Mouse (Mus musculus): ENCODE measurements at regions not wholly inside any gene's neighbourhood (a gene's known extent, or its start where the extent isn't known, plus 50 kb on each side); places are given as distances from the start of the nearest gene placed in this dataset.

DNA sequence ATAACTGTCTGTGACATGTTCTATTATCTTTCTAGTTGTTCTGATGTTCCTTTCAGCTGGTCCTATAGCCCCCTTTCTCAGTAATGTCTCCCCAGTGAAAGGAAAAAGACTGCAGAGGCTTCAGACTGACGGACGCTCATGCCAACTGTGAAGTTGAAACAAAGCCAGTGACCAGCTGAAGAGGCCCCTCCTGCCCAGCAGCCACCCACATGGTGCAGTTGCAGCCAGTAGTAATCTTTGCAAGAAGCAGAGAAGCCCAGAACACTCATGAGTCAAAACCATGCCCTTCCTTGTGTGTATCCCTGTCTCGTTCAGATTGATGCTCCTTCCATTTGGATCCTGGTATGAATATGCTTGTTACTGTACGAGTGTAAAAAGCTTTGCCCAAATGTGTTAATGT, 428.7 kb upstream of the Ubash3b start:
- 87% methylated on average over 4 of the region's 4 CpGs for WGBS

GRCm38 (mm10) chr9:41588466-41589425, 427.2 kb upstream of the Ubash3b start:
- H3K36me3 ChIP-seq = peaks cover 7% of the 10 kb centered on the region; the same call in 1 of the 2 replicates
- no peak overlapping the region for H3K4me3 ChIP-seq (replicated peaks)
- 0 out of 2 replicates have a peak, but pooled peaks cover 3% of the 10 kb centered on the region for H3K4me1 ChIP-seq (replicated peaks)
- H3K27me3 ChIP-seq (replicated peaks) = no peaks in the 10 kb centered on the region
- H3K9ac ChIP-seq = no peak overlapping the region
- H3K27ac ChIP-seq = no peak overlapping the region
- no peaks in the 10 kb centered on the region for H3K9me3 ChIP-seq
- 84% methylated on average over 9 of the region's 9 CpGs for WGBS
- no peak for ATAC-seq
- H3K4me2 ChIP-seq (replicated peaks) = no peak overlapping the region

More for the DNA sequence above, 428.7 kb upstream of the Ubash3b start:
- no peak overlapping the region for H3K4me3 ChIP-seq (replicated peaks)
- H3K9ac ChIP-seq = no peak overlapping the region
- H3K36me3 ChIP-seq = peaks cover 7% of the 10 kb centered on the region; the same call in 1 of the 2 replicates
- no peaks in the 10 kb centered on the region for H3K27me3 ChIP-seq (replicated peaks)
- no peak overlapping the region for H3K27ac ChIP-seq
- H3K9me3 ChIP-seq = no peaks in the 10 kb centered on the region
- no peak for ATAC-seq
- H3K4me2 ChIP-seq (replicated peaks) = no peak overlapping the region
- H3K4me1 ChIP-seq (replicated peaks) = 0 out of 2 replicates have a peak, but pooled peaks cover 3% of the 10 kb centered on the region

GRCm38 (mm10) chr9:41587762-41588161, 426.3 kb upstream of the Ubash3b start:
- H3K4me1 ChIP-seq (replicated peaks) = 0 out of 2 replicates have a peak, but pooled peaks cover 3% of the 10 kb centered on the region
- no peak overlapping the region for H3K4me3 ChIP-seq (replicated peaks)
- H3K27me3 ChIP-seq (replicated peaks) = no peaks in the 10 kb centered on the region
- H3K27ac ChIP-seq = no peak overlapping the region
- H3K4me2 ChIP-seq (replicated peaks) = no peak overlapping the region
- peaks cover 7% of the 10 kb centered on the region; the same call in 1 of the 2 replicates for H3K36me3 ChIP-seq
- no peaks in the 10 kb centered on the region for H3K9me3 ChIP-seq
- ATAC-seq = no peak
- H3K9ac ChIP-seq = no peak overlapping the region
- WGBS = 70% methylated on average over 4 of the region's 4 CpGs

DNA sequence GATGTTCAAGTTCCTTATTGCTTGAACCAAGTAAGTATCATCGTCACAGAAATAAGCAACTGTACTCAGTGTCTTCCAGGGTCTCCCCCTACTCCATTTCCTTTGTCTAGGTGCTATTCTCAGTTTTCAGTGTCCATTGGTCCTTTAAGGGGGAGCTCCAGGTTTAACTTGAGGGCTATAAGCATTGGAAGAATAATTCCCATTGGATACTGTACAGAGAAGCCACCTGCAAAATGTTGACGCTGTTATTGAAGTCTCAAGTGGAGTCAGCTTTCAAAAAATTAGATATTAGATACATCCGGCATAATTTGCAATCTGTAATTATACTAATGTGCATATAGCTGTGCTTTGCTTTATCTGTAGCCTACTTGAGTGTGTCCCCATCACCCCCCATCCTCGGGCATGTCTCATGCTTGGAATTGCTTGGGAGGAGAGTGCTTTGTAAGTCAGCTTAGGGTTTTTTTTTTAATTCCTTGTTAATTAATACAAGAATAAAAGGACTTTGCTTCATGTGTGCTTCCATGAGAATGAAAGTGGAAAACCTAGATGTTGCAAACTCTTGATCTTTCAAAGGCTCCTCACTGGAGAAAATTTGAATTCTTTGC, 425.6 kb upstream of the Ubash3b start:
- no peak overlapping the region for H3K27ac ChIP-seq
- no peak for ATAC-seq
- WGBS = 86% methylated on average over 4 of the region's 4 CpGs
- H3K4me3 ChIP-seq (replicated peaks) = no peak overlapping the region
- no peaks in the 10 kb centered on the region for H3K9me3 ChIP-seq
- H3K4me1 ChIP-seq (replicated peaks) = 0 out of 2 replicates have a peak, but pooled peaks cover 3% of the 10 kb centered on the region
- 0 out of 2 replicates have a peak overlapping the region, but pooled peaks have one; percentile 13 for H3K4me2 ChIP-seq (replicated peaks)
- H3K9ac ChIP-seq = no peak overlapping the region
- no peaks in the 10 kb centered on the region for H3K27me3 ChIP-seq (replicated peaks)
- peaks cover 7% of the 10 kb centered on the region; the same call in 1 of the 2 replicates for H3K36me3 ChIP-seq

DNA sequence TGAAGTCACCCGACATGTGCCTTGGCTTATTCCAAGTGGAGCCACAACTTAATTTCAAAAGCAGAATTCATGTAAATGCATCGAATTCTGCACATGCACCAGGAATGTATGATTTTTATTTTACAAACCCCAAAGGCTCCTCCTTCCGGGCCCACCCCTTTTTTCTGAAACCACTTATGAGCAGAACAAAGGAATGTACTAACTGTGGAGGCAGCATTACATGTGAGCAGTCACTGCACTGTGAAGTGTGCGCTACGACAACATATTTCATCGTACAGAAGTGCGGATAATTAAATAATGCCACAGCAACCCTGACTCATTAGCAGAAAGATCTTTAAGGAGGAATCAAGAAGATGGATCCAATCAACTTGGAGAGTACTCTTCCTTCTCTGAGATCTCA, 424.8 kb upstream of the Ubash3b start:
- WGBS = 81% methylated on average over 7 of the region's 7 CpGs
- Histone ChIP-seq H3K9me3 (no peaks in the 10 kb centered on the region), H3K4me1 (replicated peaks) (0 out of 2 replicates have a peak, but pooled peaks cover 3% of the 10 kb centered on the region), H3K4me2 (replicated peaks) (0 out of 2 replicates have a peak overlapping the region, but pooled peaks have one; percentile 35), H3K27me3 (replicated peaks) (no peaks in the 10 kb centered on the region), H3K9ac (no peak overlapping the region), H3K27ac (no peak overlapping the region), H3K4me3 (replicated peaks) (no peak overlapping the region), H3K36me3 (peaks cover 7% of the 10 kb centered on the region; the same call in 1 of the 2 replicates)
- no peak for ATAC-seq

- peaks cover 7% of the 10 kb centered on the region; the same call in 1 of the 2 replicates for H3K36me3 ChIP-seq
- no peak for ATAC-seq
- H3K27ac ChIP-seq = no peak overlapping the region
- H3K4me3 ChIP-seq (replicated peaks) = no peak overlapping the region
- no peaks in the 10 kb centered on the region for H3K9me3 ChIP-seq
- no peak overlapping the region for H3K9ac ChIP-seq
- H3K4me1 ChIP-seq (replicated peaks) = 0 out of 2 replicates have a peak, but pooled peaks cover 3% of the 10 kb centered on the region
- WGBS = 54% methylated on average over 5 of the region's 5 CpGs
- H3K4me2 ChIP-seq (replicated peaks) = peak overlapping the region; percentile 35; the same call in 1 of the 2 replicates
- no peaks in the 10 kb centered on the region for H3K27me3 ChIP-seq (replicated peaks)
These were observed 424.3 kb upstream of the Ubash3b start for GRCm38 (mm10) chr9:41585771-41586170.

DNA sequence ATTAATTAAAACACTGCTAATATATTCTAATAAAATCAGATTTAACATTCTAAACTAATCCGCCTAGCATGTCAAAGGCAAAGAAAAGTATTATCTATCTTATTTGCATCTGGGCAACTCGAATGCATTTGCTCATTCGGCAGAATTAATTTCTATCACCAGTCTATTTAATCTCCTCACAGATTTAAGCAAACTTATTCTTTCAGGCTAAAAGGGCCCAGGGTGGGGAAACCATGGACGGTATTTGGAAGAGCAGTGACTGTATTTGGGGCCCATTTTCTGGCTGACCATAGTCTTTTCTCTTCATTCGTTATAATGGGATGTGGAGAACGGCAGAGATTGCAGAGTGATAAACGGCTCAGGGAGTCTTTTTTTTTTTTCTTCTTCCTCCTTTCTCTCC, 423.5 kb upstream of the Ubash3b start:
- Histone ChIP-seq H3K27ac (0 out of 2 replicates have a peak overlapping the region, but pooled peaks have one; percentile 22), H3K9ac (no peak overlapping the region), H3K36me3 (no peaks in the 10 kb centered on the region), H3K27me3 (replicated peaks) (no peaks in the 10 kb centered on the region), H3K4me3 (replicated peaks) (no peak overlapping the region), H3K4me1 (replicated peaks) (0 out of 2 replicates have a peak, but pooled peaks cover 3% of the 10 kb centered on the region), H3K9me3 (no peaks in the 10 kb centered on the region), H3K4me2 (replicated peaks) (peak overlapping the region; percentile 47)
- WGBS = 41% methylated on average over 7 of the region's 7 CpGs
- no peak for ATAC-seq

DNA sequence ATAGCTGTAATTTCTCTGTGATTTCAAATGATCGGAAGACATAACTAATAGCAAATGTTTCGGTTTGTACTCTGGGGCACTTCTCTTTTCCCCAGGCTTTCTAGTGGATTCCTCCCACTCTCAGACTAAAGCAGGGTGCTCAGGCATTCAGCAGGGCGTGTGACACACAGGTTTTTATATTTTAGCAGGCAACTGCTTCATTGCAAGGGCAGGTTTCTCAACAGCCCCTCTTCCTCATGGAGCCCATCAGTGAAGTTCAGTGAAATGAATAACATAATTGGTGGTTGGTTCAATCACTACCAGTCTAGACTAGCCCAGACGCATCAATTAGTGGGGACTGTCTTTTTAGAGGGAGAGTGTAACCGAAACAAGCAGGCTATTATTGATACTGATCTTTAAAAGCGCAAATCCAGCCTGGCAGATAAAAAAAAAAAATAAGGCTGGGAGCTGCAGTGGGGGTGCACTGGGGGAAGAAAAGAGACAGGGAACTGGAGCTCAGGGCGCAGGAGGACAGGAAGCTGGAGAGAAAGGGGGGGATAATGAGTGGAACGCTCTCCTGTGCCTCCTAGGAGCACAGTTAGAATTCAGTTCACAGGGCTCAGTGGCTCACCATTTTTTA, 422.3 kb upstream of the Ubash3b start:
- H3K27ac ChIP-seq = peak overlapping the region; percentile 22
- no peaks in the 10 kb centered on the region for H3K36me3 ChIP-seq
- H3K4me2 ChIP-seq (replicated peaks) = peak overlapping the region; percentile 62
- no peaks in the 10 kb centered on the region for H3K27me3 ChIP-seq (replicated peaks)
- peak overlapping the region; percentile 52 for H3K4me3 ChIP-seq (replicated peaks)
- H3K9me3 ChIP-seq = no peaks in the 10 kb centered on the region
- 24% methylated on average over 8 of the region's 8 CpGs for WGBS
- no peak for ATAC-seq
- H3K4me1 ChIP-seq (replicated peaks) = 0 out of 2 replicates have a peak, but pooled peaks cover 3% of the 10 kb centered on the region
- H3K9ac ChIP-seq = peak overlapping the region; percentile 4; the same call in 1 of the 2 replicates

GRCm38 (mm10) chr9:41583276-41583675, 421.8 kb upstream of the Ubash3b start:
- Histone ChIP-seq H3K4me1 (replicated peaks) (0 out of 2 replicates have a peak, but pooled peaks cover 3% of the 10 kb centered on the region), H3K9me3 (no peaks in the 10 kb centered on the region), H3K4me2 (replicated peaks) (peak overlapping the region; percentile 62), H3K27ac (peak overlapping the region; percentile 22), H3K36me3 (no peaks in the 10 kb centered on the region), H3K9ac (peak overlapping the region; percentile 4), H3K27me3 (replicated peaks) (no peaks in the 10 kb centered on the region), H3K4me3 (replicated peaks) (peak overlapping the region; percentile 52)
- no peak for ATAC-seq
- WGBS = 31% methylated on average over 8 of the region's 8 CpGs

DNA sequence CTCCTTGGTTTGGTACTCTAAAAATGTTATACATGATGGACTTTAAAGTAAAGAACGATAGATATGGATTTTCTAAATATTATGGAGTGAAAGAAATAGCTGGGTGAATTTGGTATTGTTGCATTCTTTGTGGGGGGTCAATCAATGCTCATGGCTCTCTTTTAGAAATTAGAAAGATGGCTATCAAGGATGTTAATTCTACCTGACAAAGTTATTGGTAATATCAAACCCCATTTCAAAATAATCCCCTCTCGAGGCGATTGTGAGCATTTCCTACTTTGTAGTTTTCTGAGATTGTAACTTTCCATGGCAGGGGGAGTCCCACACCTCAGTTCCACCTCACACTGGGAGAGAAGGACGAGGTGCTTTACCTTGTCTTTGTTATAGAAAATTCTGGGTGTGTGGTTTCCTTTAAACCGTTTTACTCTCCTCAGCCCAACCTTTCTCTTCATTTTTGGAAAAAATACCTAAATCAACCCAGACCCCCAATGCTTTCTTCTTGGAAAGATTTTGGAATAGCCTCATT, 421.3 kb upstream of the Ubash3b start:
- no peaks in the 10 kb centered on the region for H3K36me3 ChIP-seq
- peak overlapping the region; percentile 52 for H3K4me3 ChIP-seq (replicated peaks)
- no peaks in the 10 kb centered on the region for H3K27me3 ChIP-seq (replicated peaks)
- peak overlapping the region; percentile 62 for H3K4me2 ChIP-seq (replicated peaks)
- H3K9me3 ChIP-seq = no peaks in the 10 kb centered on the region
- 0 out of 2 replicates have a peak, but pooled peaks cover 2% of the 10 kb centered on the region for H3K4me1 ChIP-seq (replicated peaks)
- H3K27ac ChIP-seq = peak overlapping the region; percentile 22; the same call in 1 of the 2 replicates
- no peak for ATAC-seq
- WGBS = 34% methylated on average over 5 of the region's 5 CpGs
- H3K9ac ChIP-seq = peak overlapping the region; percentile 4

- 32% methylated on average over 8 of the region's 8 CpGs for WGBS
- ATAC-seq = no peak
- H3K9ac ChIP-seq = peak overlapping the region; percentile 52
These were observed 420.7 kb upstream of the Ubash3b start for GRCm38 (mm10) chr9:41582171-41582570.

More at GRCm38 (mm10) chr9:41582171-41582570, 420.7 kb upstream of the Ubash3b start:
- Histone ChIP-seq H3K4me1 (replicated peaks) (no peaks in the 10 kb centered on the region), H3K4me2 (replicated peaks) (peak overlapping the region; percentile 62), H3K27ac (peak overlapping the region; percentile 60), H3K4me3 (replicated peaks) (peak overlapping the region; percentile 52), H3K9me3 (no peaks in the 10 kb centered on the region), H3K27me3 (replicated peaks) (no peaks in the 10 kb centered on the region), H3K36me3 (no peaks in the 10 kb centered on the region)
